Mouse (Mus musculus): Measurements from ENCODE around the gene Aebp1.

The Aebp1 gene

DNA sequence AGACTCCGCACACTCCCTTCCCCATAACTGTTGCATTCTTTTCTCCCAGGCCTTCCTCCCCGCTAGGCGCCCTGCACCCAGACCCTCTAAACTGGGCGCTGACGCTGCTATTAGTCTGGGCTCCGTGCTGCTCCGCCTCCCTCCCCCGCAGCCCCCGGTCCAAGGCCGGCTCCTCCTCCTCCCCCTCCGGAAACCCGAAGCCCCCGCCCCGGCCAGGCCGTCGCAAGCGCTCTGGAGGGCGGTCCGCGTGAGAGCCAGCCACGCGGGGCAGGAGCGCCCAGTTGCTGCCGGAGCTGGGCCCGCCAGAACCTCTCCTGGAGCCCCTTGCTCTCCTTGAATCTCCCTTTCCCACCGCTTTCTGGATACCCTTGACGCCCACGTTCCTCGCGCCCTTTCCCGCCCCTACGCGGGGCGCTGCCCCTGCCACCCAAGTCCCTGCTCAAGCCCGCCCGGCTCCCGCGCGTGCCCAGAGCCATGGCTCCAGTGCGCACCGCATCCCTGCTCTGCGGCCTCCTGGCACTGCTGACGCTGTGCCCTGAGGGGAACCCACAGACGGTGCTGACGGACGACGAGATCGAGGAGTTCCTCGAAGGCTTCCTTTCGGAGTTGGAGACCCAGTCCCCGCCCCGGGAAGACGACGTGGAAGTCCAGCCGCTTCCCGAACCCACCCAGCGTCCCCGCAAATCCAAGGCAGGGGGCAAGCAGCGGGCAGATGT lies at the start of gene Aebp1:
TSS of gene Aebp1 (plus strand) at position 270 of the 716 bp plus-strand sequence.
- DNase-seq = peak; percentile 49 to 52

GRCm38 (mm10) chr11:5813381-5813780 lies 48.4 kb upstream of the Aebp1 start:
- DNase-seq = no peak

- no peak for DNase-seq
These were observed 42.5 kb upstream of the Aebp1 start for GRCm38 (mm10) chr11:5819223-5819622.

GRCm38 (mm10) chr11:5825432-5825831 lies 36.3 kb upstream of the Aebp1 start:
- DNase-seq = no peak

GRCm38 (mm10) chr11:5827931-5828330 lies 33.8 kb upstream of the Aebp1 start:
- DNase-seq = no peak

DNA sequence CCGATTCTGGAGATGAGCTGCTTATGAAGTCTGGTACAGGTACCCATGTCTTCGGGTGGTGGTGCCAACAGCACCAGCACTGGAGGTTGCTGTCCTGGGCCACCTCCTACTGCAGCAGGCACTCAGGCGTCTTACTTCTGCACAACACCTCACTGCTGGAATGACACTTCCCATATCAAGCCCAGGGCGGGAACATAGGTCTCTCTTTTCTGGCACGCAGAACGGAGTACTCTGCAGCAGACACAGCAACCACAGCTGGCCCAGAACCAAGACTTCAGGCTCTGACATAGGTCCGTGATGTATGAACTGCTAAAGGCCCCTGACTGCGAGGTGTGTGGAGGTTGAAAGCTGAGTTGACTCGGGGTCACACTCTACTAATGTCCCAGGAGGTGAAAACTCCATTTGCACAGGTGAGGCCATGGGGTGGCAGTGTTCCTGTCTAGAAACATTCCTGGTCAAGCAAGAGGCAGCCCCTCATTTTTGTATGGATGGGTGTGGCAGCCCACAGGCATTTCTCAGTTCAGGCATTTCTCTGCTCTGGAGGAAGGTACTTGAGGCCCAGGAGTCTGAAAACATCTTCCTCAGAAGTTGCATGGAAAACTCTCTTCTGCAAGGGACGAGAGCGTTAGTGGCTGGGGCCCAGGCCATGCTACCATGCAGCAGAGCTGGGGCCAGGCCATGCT lies 33.1 kb upstream of the Aebp1 start:
- DNase-seq = no peak

GRCm38 (mm10) chr11:5829327-5829726 lies 32.4 kb upstream of the Aebp1 start:
- DNase-seq = no peak

GRCm38 (mm10) chr11:5834506-5834905 lies 27.2 kb upstream of the Aebp1 start:
- no peak for DNase-seq

GRCm38 (mm10) chr11:5835057-5835456 lies 26.7 kb upstream of the Aebp1 start:
- no peak for DNase-seq

- DNase-seq = peak; percentile 75 to 83
These were observed 25.6 kb upstream of the Aebp1 start for GRCm38 (mm10) chr11:5836126-5836525.

DNA sequence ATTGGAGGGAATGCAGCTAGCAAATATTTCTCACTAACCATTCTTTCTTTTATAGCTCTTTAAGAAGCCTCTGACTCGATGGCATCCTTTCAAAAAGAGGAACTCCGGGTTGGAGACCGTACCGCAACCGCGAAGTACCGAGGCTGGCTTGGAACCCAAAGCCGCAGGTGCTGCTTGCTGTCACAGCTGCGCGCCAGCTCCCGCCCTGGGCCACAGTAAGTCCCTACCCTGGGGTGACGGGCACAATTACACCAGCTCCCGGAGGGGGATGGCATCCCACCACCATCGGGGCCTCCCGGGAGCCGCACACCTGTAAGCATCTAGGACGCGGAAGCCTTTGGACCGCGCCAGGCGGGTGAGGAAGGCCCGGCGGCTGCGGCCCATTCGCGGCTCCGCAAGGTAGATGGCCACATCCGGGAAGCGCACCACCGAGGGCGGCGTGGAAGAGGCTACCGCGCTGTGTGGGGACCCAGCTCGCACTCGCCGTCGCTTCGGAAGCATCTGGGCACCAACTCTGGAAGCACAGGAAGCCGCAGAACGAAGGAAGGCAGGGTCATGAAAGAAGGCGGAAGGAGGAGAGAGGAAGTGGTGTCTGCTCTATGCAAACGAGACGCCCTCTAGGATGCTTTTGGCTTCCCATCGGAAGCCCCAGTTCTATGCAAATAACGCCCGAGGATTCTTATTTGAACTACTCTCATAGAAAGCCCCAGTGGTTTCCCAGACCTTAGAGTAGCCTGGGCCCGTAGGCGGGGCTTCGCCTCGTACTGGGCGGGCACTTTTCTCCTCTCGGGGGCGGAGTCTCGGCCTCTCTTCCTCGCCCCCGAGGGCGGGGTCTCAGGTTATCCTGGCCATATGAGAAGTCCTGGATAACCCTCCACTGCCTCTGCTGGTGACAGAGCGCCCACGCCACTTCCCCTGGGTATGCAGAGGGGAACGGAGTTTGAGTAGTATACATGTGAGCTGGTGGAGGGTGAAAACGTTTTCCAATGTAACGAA lies 24.2 kb upstream of the Aebp1 start, which contains the start of gene Polm:
TSS of gene Polm (minus strand) at position 766 of the 996 bp plus-strand sequence.
- peak; percentile 96 to 97 for DNase-seq

DNA sequence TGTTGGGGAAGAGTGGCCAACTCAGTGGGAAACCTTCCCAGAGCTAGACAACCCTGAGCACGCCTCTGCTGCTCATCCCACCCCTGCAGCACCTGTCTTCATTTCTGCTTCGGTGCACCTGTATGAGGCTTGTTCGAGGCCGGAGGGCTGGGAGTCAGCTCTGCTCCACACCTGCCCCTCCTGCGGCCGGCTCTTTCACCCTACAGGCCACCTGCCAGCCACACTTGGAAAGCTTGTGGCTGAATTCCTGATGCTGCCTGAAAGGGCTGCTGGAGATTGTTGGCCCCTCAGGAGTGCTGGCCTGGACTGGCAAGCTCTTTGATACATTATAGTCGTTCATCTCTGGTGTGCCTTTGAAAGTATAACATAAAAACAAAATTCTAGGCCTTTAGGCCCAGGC lies 21.4 kb upstream of the Aebp1 start:
- no peak for DNase-seq

DNA sequence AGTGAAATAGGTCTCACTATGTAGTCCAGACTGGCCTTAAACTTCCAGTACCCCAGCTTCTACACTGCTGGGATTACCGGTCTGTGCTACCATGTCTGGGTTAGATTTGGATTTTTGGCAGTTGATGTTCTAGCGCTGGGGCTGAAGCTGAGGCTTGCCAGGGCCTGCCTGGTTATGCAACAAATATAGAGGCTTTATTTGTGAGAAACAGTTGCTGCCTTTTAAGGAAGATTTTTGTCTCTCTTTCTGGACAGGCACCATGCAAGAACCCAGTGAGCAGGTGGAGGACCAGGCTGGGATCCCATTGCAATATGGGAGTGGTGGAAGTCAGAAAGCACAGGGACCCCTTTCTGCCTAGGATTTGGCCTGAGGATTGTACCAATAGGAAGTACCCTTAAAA lies 20.0 kb upstream of the Aebp1 start:
- DNase-seq = no peak

GRCm38 (mm10) chr11:5843131-5843530 lies 18.6 kb upstream of the Aebp1 start:
- no peak for DNase-seq

GRCm38 (mm10) chr11:5846639-5847345 lies 15.0 kb upstream of the Aebp1 start:
- DNase-seq = no peak

DNA sequence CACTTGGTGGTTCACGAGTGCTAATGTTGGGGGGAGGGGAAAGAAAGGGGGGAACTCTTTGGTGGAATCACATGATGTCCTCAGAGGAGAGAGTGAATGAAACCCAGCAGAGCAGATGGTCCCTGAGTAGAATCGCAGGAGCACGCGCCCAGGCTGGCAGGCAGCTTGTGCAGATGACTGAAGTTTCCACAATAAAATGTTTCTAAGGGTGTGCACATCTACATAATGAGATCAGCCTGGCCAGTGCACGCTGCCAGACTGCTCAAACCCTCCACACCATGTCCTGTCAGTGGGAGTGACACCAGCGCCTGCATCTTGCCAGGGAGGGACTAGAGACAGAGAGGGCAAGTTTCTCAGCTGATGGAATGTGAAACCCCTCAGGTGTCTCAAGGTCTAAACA lies 13.0 kb upstream of the Aebp1 start:
- peak; percentile 39 to 57 for DNase-seq

DNA sequence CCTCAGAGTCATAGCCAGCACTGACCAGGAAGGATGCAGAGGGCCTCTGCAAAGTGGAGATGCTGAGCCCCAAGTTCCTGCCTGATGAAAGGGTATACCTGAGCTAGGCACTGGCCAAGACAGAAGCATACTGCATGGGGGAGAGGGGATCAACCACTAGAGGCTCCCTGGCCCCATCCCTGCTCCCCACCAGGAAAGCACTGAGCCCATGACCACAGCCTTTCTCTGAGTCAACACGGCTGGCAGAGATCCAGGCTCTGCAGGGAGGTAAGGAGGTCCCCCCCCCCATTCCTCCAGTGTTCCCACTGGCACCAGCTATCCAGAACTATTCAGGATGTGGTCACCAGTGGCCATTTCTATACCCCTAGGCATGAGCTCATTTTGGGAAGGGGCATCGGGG lies 12.4 kb upstream of the Aebp1 start:
- DNase-seq = peak; percentile 47 to 48

GRCm38 (mm10) chr11:5850452-5850851 lies 11.3 kb upstream of the Aebp1 start:
- no peak for DNase-seq

GRCm38 (mm10) chr11:5851021-5851736 lies 10.6 kb upstream of the Aebp1 start:
- DNase-seq = no peak

DNA sequence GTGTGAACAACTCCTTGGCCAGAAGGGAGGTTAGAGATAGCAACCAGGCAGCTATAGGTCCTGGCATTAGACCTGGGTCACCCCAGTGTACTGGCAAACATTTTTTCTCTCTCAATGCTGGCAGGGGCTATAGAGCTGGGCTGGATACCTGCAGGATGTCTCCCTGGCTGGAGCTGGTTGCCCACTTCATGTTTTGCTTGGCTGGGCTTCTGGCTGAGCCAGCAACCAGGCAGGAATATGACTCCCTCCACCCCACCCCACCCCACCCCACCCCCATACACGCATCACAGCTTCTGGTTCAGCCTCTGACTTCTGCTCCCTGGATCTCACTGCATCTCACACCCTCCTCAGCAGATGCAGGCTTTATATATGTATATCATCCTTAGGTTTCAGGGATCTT lies 9.4 kb upstream of the Aebp1 start:
- peak in 1 of 2 experiments; percentile 36 for DNase-seq

DNA sequence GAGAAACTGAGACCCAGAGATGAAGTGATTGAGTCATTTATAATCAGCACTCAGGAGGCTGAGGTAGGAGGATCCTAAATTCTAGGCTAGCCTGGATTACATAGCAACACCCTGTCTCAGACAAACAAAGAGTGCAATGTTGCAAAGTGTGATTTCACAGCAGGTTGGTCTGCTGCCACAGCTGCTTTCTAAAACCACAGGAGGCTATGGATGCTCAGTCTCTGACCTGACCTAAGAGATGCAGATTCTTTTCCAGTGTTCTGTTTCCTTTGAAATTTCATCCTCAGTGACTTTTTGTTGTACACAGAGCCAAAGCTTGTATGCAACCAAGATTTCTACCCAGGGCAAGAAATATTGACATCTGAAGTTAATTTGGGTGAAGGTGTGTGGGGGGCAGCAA lies 6.3 kb upstream of the Aebp1 start:
- no peak for DNase-seq

GRCm38 (mm10) chr11:5855902-5856301 lies 5.8 kb upstream of the Aebp1 start:
- DNase-seq = peak; percentile 77 to 82

Data from cerebellum, postnatal 10 days (tissue).